ENCODE assay signal across 17 mouse cellular contexts in genomic region chr1:78279128-78279527, GRCm38 (mm10). TPM values are rescaled to one million over a fixed set of nuclear protein-coding genes. Genes with fewer than 3 reads are reported as not detected.
DNase-seq lines count a peak whose midpoint lies in the region; ATAC-seq and TF ChIP-seq lines count a peak whose summit lies in the region.
"Had no signal": no experiment of that assay in that cellular context is flagged by ENCODE, and none has a peak within 500 bp of the region (broad histone marks: within the 10 kb centered on the region; RNA-seq: fewer than 3 reads in every experiment).

No protein-coding gene starts in this region.

- TF ChIP-seq CTCF in kidney, postnatal 0 days (IDR thresholded peaks at IDR 0.05; ENCODE audit: low read depth): no peak
- no peak for TF ChIP-seq CTCF in stomach, postnatal 0 days (IDR thresholded peaks at IDR 0.05; ENCODE audit: low read depth)

- WGBS in heart, embryonic 14.5 days: 16% methylated on average over 3 of the region's 3 CpGs
- 24% methylated on average over 3 of the region's 3 CpGs for WGBS in kidney, postnatal 0 days
- 15% methylated on average over 3 of the region's 3 CpGs for WGBS in stomach, embryonic 14.5 days
- WGBS in stomach, postnatal 0 days: 23% methylated on average over 3 of the region's 3 CpGs

- H3K27ac ChIP-seq in heart, embryonic 14.5 days (replicated peaks in 1 of 2; ENCODE audit: control insufficient read depth in 1 of 2, insufficient read depth in 1 of 2, low read depth in 2 of 2, low read length in 2 of 2): no peak overlapping the region; a peak in 1 of 4 replicates
- no peak overlapping the region for H3K27ac ChIP-seq in kidney, postnatal 0 days
- no peak overlapping the region for H3K27ac ChIP-seq in stomach, embryonic 14.5 days (ENCODE audit: low read length)
- no peak overlapping the region for H3K27ac ChIP-seq in stomach, postnatal 0 days (replicated peaks)
- H3K27ac ChIP-seq: midbrain, embryonic 15.5 days; stomach, embryonic 15.5 days had no signal

- peaks cover 2 to 4% of the 10 kb centered on the region in 2 experiments; a peak in 2 of 4 replicates for H3K4me1 ChIP-seq in heart, embryonic 14.5 days (ENCODE audit: control insufficient read depth in 2 of 2, insufficient read depth in 2 of 2, low read length in 2 of 2)
- H3K4me1 ChIP-seq in kidney, postnatal 0 days (replicated peaks; ENCODE audit: insufficient read depth, low read length): no peaks in the 10 kb centered on the region
- no peaks in the 10 kb centered on the region for H3K4me1 ChIP-seq in stomach, embryonic 14.5 days (ENCODE audit: control insufficient read depth, insufficient read depth, low read length)
- no peaks in the 10 kb centered on the region for H3K4me1 ChIP-seq in stomach, postnatal 0 days (replicated peaks; ENCODE audit: control insufficient read depth, insufficient read depth)
- H3K4me1 ChIP-seq: midbrain, embryonic 15.5 days; stomach, embryonic 15.5 days had no signal

- no peaks in the 10 kb centered on the region for H3K36me3 ChIP-seq in heart, embryonic 14.5 days (ENCODE audit: control insufficient read depth, insufficient read depth, low read length)
- H3K36me3 ChIP-seq in kidney, postnatal 0 days (ENCODE audit: insufficient read depth, low read length): no peaks in the 10 kb centered on the region
- H3K36me3 ChIP-seq in stomach, embryonic 14.5 days (ENCODE audit: control insufficient read depth, insufficient read depth, low read length): no peaks in the 10 kb centered on the region
- H3K36me3 ChIP-seq in stomach, postnatal 0 days (ENCODE audit: control insufficient read depth, insufficient read depth, low read length): no peaks in the 10 kb centered on the region
- H3K36me3 ChIP-seq: midbrain, embryonic 15.5 days; stomach, embryonic 15.5 days had no signal

- no peak overlapping the region for H3K9ac ChIP-seq in heart, embryonic 14.5 days (ENCODE audit: low read length)
- no peak overlapping the region for H3K9ac ChIP-seq in kidney, postnatal 0 days (ENCODE audit: low read depth, low read length)
- no peak overlapping the region for H3K9ac ChIP-seq in stomach, embryonic 14.5 days (replicated peaks; ENCODE audit: low read depth, low read length)
- H3K9ac ChIP-seq in stomach, postnatal 0 days (ENCODE audit: low read length): no peak overlapping the region
- H3K9ac ChIP-seq: liver, postnatal 0 days; midbrain, embryonic 15.5 days; stomach, embryonic 15.5 days had no signal

- H3K9me3 ChIP-seq in heart, embryonic 14.5 days (ENCODE audit: control insufficient read depth, low read length): no peaks in the 10 kb centered on the region
- H3K9me3 ChIP-seq in kidney, postnatal 0 days (replicated peaks; ENCODE audit: low read length): no peaks in the 10 kb centered on the region
- no peaks in the 10 kb centered on the region for H3K9me3 ChIP-seq in stomach, embryonic 14.5 days (ENCODE audit: control insufficient read depth, low read depth, low read length)
- H3K9me3 ChIP-seq in stomach, postnatal 0 days (ENCODE audit: control insufficient read depth, low read length): no peaks in the 10 kb centered on the region
- H3K9me3 ChIP-seq: midbrain, embryonic 15.5 days; stomach, embryonic 15.5 days had no signal

- peak overlapping the region; percentile 31 for H3K4me2 ChIP-seq in heart, embryonic 14.5 days (ENCODE audit: low read length)
- H3K4me2 ChIP-seq in kidney, postnatal 0 days (ENCODE audit: low read length): no peak overlapping the region
- H3K4me2 ChIP-seq in stomach, embryonic 14.5 days (replicated peaks; ENCODE audit: low read depth, low read length): no peak overlapping the region
- no peak overlapping the region for H3K4me2 ChIP-seq in stomach, postnatal 0 days (replicated peaks; ENCODE audit: low read depth)
- H3K4me2 ChIP-seq: midbrain, embryonic 15.5 days; stomach, embryonic 15.5 days had no signal

- ATAC-seq in heart, embryonic 14.5 days (ENCODE audit: insufficient number of reproducible peaks, insufficient read depth, low FRiP score, low read depth): no peak
- ATAC-seq in kidney, postnatal 0 days (replicated peaks; ENCODE audit: low FRiP score, low read depth): peak; percentile 65; the same call in 1 of the 2 replicates
- 0 out of 2 replicates have a peak, but pooled peaks have one; percentile 10 for ATAC-seq in stomach, embryonic 14.5 days (ENCODE audit: insufficient number of reproducible peaks, insufficient read depth, low FRiP score, low read depth)
- no peak for ATAC-seq in stomach, postnatal 0 days (ENCODE audit: low FRiP score, low TSS enrichment)
- ATAC-seq: forebrain, embryonic 14.5 days; inflammation-experienced regulatory T-cells, adult 6 months; liver, postnatal 0 days; midbrain, embryonic 15.5 days had no signal

- no peak for DNase-seq in heart, adult 9 months (ENCODE audit: low spot score in 2 of 2)
- DNase-seq in kidney, postnatal 0 days (ENCODE audit: low spot score): peak; percentile 7
- no peak for DNase-seq in kidney, adult 8-10 months
- DNase-seq in stomach, postnatal 0 days (ENCODE audit: low spot score): no peak
- no peak for DNase-seq in thymus, postnatal 0 days (ENCODE audit: low spot score)
- DNase-seq: adrenal gland, adult 2 months; cerebellum, adult 9-11 months; liver; liver, postnatal 0 days; spleen, adult 18-20 months; thymus, postnatal 36 days had no signal

- H3K4me3 ChIP-seq in heart, embryonic 14.5 days (ENCODE audit: control insufficient read depth in 1 of 2, insufficient read depth in 1 of 2, low read depth in 1 of 2, low read length in 2 of 2): no peak overlapping the region
- H3K4me3 ChIP-seq in kidney, postnatal 0 days (replicated peaks; ENCODE audit: low read depth, low read length): no peak overlapping the region
- H3K4me3 ChIP-seq in stomach, embryonic 14.5 days (ENCODE audit: low read depth, low read length): no peak overlapping the region
- no peak overlapping the region for H3K4me3 ChIP-seq in stomach, postnatal 0 days (ENCODE audit: low read depth, low read length)
- H3K4me3 ChIP-seq: midbrain, embryonic 15.5 days; stomach, embryonic 15.5 days had no signal

- no peak for TF ChIP-seq EP300 in stomach, postnatal 0 days (optimal IDR thresholded peaks at IDR 0.05)

- no peaks in the 10 kb centered on the region for H3K27me3 ChIP-seq in heart, embryonic 14.5 days (ENCODE audit: control insufficient read depth, insufficient read depth, low read length)
- no peaks in the 10 kb centered on the region for H3K27me3 ChIP-seq in kidney, postnatal 0 days (ENCODE audit: insufficient read depth, low read length)
- H3K27me3 ChIP-seq in stomach, embryonic 14.5 days (ENCODE audit: control insufficient read depth, insufficient read depth, low read length): no peaks in the 10 kb centered on the region
- H3K27me3 ChIP-seq in stomach, postnatal 0 days (ENCODE audit: control insufficient read depth, insufficient read depth, low read length): no peaks in the 10 kb centered on the region
- H3K27me3 ChIP-seq: midbrain, embryonic 15.5 days; stomach, embryonic 15.5 days had no signal

RNA-seq across cellular contexts. Expression of gene Sgpp2, which starts 31.0 kb away (rescaled TPM):
- 0.20 and 0.24 TPM in 2 replicates for polyA plus RNA-seq in heart, embryonic 14.5 days (2014; fragmentation: Nextera tagmentation; extraction: Ambion mirVana)
- polyA plus RNA-seq in kidney, postnatal 0 days (2015; fragmentation: Nextera tagmentation; extraction: Ambion mirVana): 16.0 and 18.8 TPM in 2 replicates
- 29.8 and 32.1 TPM in 2 replicates for polyA plus RNA-seq in stomach, embryonic 14.5 days (2014; fragmentation: Nextera tagmentation; extraction: Ambion mirVana)
- 20.3 and 20.5 TPM in 2 replicates for polyA plus RNA-seq in stomach, postnatal 0 days (2015; fragmentation: Nextera tagmentation; extraction: Ambion mirVana)
- 0.12 and 0.29 TPM in 2 replicates for polyA plus RNA-seq in thymus, postnatal 0 days (2015; fragmentation: Nextera tagmentation; extraction: Ambion mirVana)

Comparison
In these comparisons a context has a peak if more than half of its experiments do, and no peak if none do; other contexts are left out.
1. ATAC-seq: peak in kidney, postnatal 0 days (single experiment) and stomach, embryonic 14.5 days (single experiment); none in heart, embryonic 14.5 days (single experiment) and stomach, postnatal 0 days (single experiment).
2. RNA of gene Sgpp2, which starts 31.0 kb away (polyA plus RNA-seq): 29.8 to 32.1 TPM in stomach, embryonic 14.5 days, 20.3 to 20.5 TPM in stomach, postnatal 0 days and 16.0 to 18.8 TPM in kidney, postnatal 0 days; 0.12 to 0.29 TPM in thymus, postnatal 0 days and 0.20 to 0.24 TPM in heart, embryonic 14.5 days; every median in the first group is over 10 times any median in the second.